Mouse (Mus musculus) thymus, postnatal 10 days (tissue): ENCODE measurements around the gene Mms22l.
"Not testable (repeated sequence)": the region's sequence is repeated elsewhere in the genome, so short reads cannot be mapped to it uniquely, and the experiment has no call there.

Source experiments
- DNase-seq, 2 experiments: peaks; one replicate each; pipeline ENCODE4 v3.0.0; 2021; ENCODE audit warnings: low spot score in 2 of 2

Mms22l gene

GRCm38 (mm10) chr4:24620440-24620839, 124.2 kb downstream of the Mms22l start:
- no peak for DNase-seq

GRCm38 (mm10) chr4:24621422-24622187, 125.4 kb downstream of the Mms22l start:
- no peak for DNase-seq

- no peak for DNase-seq
Measured at GRCm38 (mm10) chr4:24625951-24626584, 129.8 kb downstream of the Mms22l start.

DNA sequence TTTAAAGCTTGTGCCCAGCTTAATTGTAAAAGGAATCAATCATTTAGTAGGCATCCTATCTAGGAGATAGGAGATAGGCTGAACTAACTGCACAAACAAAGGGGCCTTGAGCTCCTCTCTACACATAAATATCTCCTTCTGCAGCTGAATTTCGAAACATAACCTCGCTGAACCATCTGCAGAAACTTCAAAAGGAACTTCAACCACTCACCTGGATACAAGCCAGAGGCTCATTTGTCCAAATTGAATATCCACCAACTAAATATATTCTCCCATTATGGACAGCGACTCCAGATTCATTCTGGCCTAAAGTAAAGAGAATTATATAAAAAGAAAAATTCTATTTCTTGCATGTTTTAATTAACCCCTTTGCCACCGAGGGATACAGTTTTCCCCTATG, 130.4 kb downstream of the Mms22l start:
- no peak for DNase-seq

DNA sequence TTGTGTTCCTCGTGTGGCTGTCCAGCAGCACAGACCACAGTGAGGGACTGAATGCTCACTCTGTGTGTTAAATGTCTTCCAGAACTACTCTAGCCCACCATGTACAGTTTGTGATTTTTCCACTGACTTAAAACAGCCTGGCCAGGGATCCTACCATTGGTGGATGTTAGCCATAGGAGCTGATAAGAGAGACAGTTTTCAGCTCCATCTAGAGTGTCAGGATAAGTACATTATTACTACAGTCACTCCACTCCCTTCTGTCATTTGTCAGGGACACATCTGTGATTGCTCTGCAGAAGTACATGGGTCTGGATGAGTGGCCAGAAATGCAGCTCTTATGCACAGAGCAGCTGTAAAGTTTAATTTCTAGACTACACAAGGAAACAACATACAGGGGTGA, 131.6 kb downstream of the Mms22l start:
- no peak for DNase-seq

DNA sequence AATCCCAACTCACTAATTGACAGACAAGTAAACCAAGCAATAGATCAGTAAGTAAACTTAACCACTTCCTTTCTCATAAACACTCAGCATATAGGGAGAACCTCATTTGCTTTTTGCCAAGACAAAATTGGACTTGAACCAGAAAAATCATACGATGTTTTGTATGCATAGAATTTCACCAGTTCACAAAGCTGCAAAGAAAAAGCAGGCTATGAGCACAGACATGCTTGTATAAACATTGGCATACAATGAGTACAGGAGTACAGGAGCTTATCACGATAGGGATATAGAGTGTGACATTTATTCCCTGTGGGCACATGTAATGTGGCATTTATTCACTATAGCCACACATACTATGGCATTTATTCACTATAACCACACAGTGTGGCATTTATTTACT, 134.2 kb downstream of the Mms22l start:
- DNase-seq: no peak

- DNase-seq: no peak
Measured at GRCm38 (mm10) chr4:24631177-24631911, 135.1 kb downstream of the Mms22l start.

GRCm38 (mm10) chr4:24642306-24642705, 146.1 kb downstream of the Mms22l start:
- DNase-seq: no peak

GRCm38 (mm10) chr4:24644735-24645134, 148.5 kb downstream of the Mms22l start:
- DNase-seq: not testable (repeated sequence)
